ENCODE assay signal across 8 mouse cellular contexts in genomic region chr5:147957592-147958271, GRCm38 (mm10). TPM values are rescaled to one million over a fixed set of nuclear protein-coding genes. Genes with fewer than 3 reads are reported as not detected.
DNase-seq lines count a peak whose midpoint lies in the region; ATAC-seq lines count a peak whose summit lies in the region.

No protein-coding gene starts in this region.

- peak overlapping the region; percentile 58 for H3K27ac ChIP-seq in embryonic facial prominence, embryonic 10.5 days (replicated peaks)
- H3K27ac ChIP-seq in heart, embryonic 12.5 days (ENCODE audit: poor library complexity, severe bottlenecking) = no peak overlapping the region
- no peak overlapping the region for H3K27ac ChIP-seq in kidney, embryonic 14.5 days (ENCODE audit: low read depth, low read length)
- no peak overlapping the region for H3K27ac ChIP-seq in limb, embryonic 11.5 days (replicated peaks; ENCODE audit: low read depth, low read length)
- peak overlapping the region; percentile 81 for H3K27ac ChIP-seq in midbrain, embryonic 14.5 days (replicated peaks; ENCODE audit: low read depth, low read length)

- H3K9ac ChIP-seq in heart, embryonic 12.5 days = peak overlapping the region; percentile 67
- peak overlapping the region; percentile 34 for H3K9ac ChIP-seq in kidney, embryonic 14.5 days (ENCODE audit: low read depth, low read length)
- peak overlapping the region; percentile 30; the same call in 1 of the 2 replicates for H3K9ac ChIP-seq in limb, embryonic 11.5 days (ENCODE audit: low read length)
- peak overlapping the region; percentile 87 for H3K9ac ChIP-seq in midbrain, embryonic 14.5 days (replicated peaks; ENCODE audit: low read length)

- 1% methylated on average over 42 of the region's 42 CpGs for WGBS in embryonic facial prominence, embryonic 10.5 days
- WGBS in heart, embryonic 12.5 days = under 1% methylated on average over 42 of the region's 42 CpGs
- under 1% methylated on average over 42 of the region's 42 CpGs for WGBS in kidney, embryonic 14.5 days
- 1% methylated on average over 42 of the region's 42 CpGs for WGBS in limb, embryonic 11.5 days
- WGBS in midbrain, embryonic 14.5 days = under 1% methylated on average over 42 of the region's 42 CpGs

- H3K4me1 ChIP-seq in embryonic facial prominence, embryonic 10.5 days = peaks cover 22% of the 10 kb centered on the region
- peaks cover 21% of the 10 kb centered on the region for H3K4me1 ChIP-seq in heart, embryonic 12.5 days (replicated peaks)
- H3K4me1 ChIP-seq in kidney, embryonic 14.5 days (ENCODE audit: control insufficient read depth, insufficient read depth, low read length) = peaks cover 4% of the 10 kb centered on the region; the same call in 1 of the 2 replicates
- peaks cover 5% of the 10 kb centered on the region; the same call in 1 of the 2 replicates for H3K4me1 ChIP-seq in limb, embryonic 11.5 days (ENCODE audit: control insufficient read depth, insufficient read depth, low read length)
- peaks cover 10% of the 10 kb centered on the region; the same call in 1 of the 2 replicates for H3K4me1 ChIP-seq in midbrain, embryonic 14.5 days (ENCODE audit: control insufficient read depth, insufficient read depth, low read length)

- peak overlapping the region; percentile 98 for H3K4me2 ChIP-seq in heart, embryonic 12.5 days
- peak overlapping the region; percentile 95 for H3K4me2 ChIP-seq in kidney, embryonic 14.5 days (replicated peaks; ENCODE audit: low read depth, low read length)
- H3K4me2 ChIP-seq in limb, embryonic 11.5 days (ENCODE audit: low read depth, severe bottlenecking) = peak overlapping the region; percentile 93
- peak overlapping the region; percentile 92 for H3K4me2 ChIP-seq in midbrain, embryonic 14.5 days (ENCODE audit: low read length)

- no peaks in the 10 kb centered on the region for H3K9me3 ChIP-seq in embryonic facial prominence, embryonic 10.5 days
- no peaks in the 10 kb centered on the region for H3K9me3 ChIP-seq in heart, embryonic 12.5 days (replicated peaks)
- no peaks in the 10 kb centered on the region for H3K9me3 ChIP-seq in kidney, embryonic 14.5 days (ENCODE audit: control insufficient read depth, low read length)
- H3K9me3 ChIP-seq in limb, embryonic 11.5 days (ENCODE audit: control insufficient read depth, low read length) = no peaks in the 10 kb centered on the region; the same call in 1 of the 2 replicates
- no peaks in the 10 kb centered on the region for H3K9me3 ChIP-seq in midbrain, embryonic 14.5 days (ENCODE audit: control insufficient read depth, low read length)

- H3K4me3 ChIP-seq in embryonic facial prominence, embryonic 10.5 days = peak overlapping the region; percentile 70
- peak overlapping the region; percentile 64 for H3K4me3 ChIP-seq in heart, embryonic 12.5 days
- H3K4me3 ChIP-seq in kidney, embryonic 14.5 days (ENCODE audit: low read length) = peak overlapping the region; percentile 51
- peak overlapping the region; percentile 47 for H3K4me3 ChIP-seq in limb, embryonic 11.5 days (ENCODE audit: low read depth, low read length)
- peak overlapping the region; percentile 73 for H3K4me3 ChIP-seq in midbrain, embryonic 14.5 days (replicated peaks; ENCODE audit: low read depth, low read length)

- H3K27me3 ChIP-seq in embryonic facial prominence, embryonic 10.5 days (replicated peaks; ENCODE audit: low read depth, poor library complexity, severe bottlenecking) = peaks cover 50% of the 10 kb centered on the region
- H3K27me3 ChIP-seq in heart, embryonic 12.5 days (replicated peaks) = peaks cover 32% of the 10 kb centered on the region
- H3K27me3 ChIP-seq in kidney, embryonic 14.5 days (ENCODE audit: control insufficient read depth, insufficient read depth, low read length) = peaks cover 38% of the 10 kb centered on the region
- peaks cover 31% of the 10 kb centered on the region for H3K27me3 ChIP-seq in limb, embryonic 11.5 days (ENCODE audit: control insufficient read depth, insufficient read depth, low read length)
- H3K27me3 ChIP-seq in midbrain, embryonic 14.5 days (ENCODE audit: control insufficient read depth, insufficient read depth, low read length) = peaks cover 3% of the 10 kb centered on the region; the same call in 1 of the 2 replicates

- DNase-seq in ovary, postnatal 36 days (ENCODE audit: low spot score) = peak; percentile 12
- no peak for DNase-seq in ovary, adult 18-20 months (ENCODE audit: low spot score)
- peak; percentile 54 for DNase-seq in embryonic facial prominence, embryonic 10.5 days (ENCODE audit: low spot score)
- DNase-seq in limb, embryonic 11.5 days (ENCODE audit: low spot score) = peak; percentile 52
- DNase-seq in midbrain, embryonic 14.5 days = peak; percentile 90

- peak; percentile 33; the same call in 1 of the 2 replicates for ATAC-seq in heart, embryonic 12.5 days (ENCODE audit: insufficient number of reproducible peaks, low FRiP score)
- peak; percentile 67 for ATAC-seq in kidney, embryonic 14.5 days (ENCODE audit: low FRiP score, low TSS enrichment)
- peak; percentile 36; the same call in 1 of the 2 replicates for ATAC-seq in limb, embryonic 11.5 days (ENCODE audit: insufficient number of reproducible peaks, low FRiP score, low TSS enrichment, low read depth)
- 0 out of 2 replicates have a peak, but pooled peaks have one; percentile 38 for ATAC-seq in midbrain, embryonic 14.5 days (ENCODE audit: low FRiP score, low TSS enrichment)
- ATAC-seq in CD4-positive, CD25-positive, alpha-beta regulatory T cell, adult 4 months = no peak

- H3K36me3 ChIP-seq in embryonic facial prominence, embryonic 10.5 days (replicated peaks) = no peaks in the 10 kb centered on the region
- H3K36me3 ChIP-seq in heart, embryonic 12.5 days = no peaks in the 10 kb centered on the region
- no peaks in the 10 kb centered on the region for H3K36me3 ChIP-seq in kidney, embryonic 14.5 days (ENCODE audit: control insufficient read depth, insufficient read depth, low read length)
- no peaks in the 10 kb centered on the region for H3K36me3 ChIP-seq in limb, embryonic 11.5 days (ENCODE audit: control insufficient read depth, insufficient read depth, low read length)
- H3K36me3 ChIP-seq in midbrain, embryonic 14.5 days (ENCODE audit: control insufficient read depth, insufficient read depth, low read length) = no peaks in the 10 kb centered on the region

RNA-seq across cellular contexts. Expression of gene Mtus2, which starts 0.6 kb away (rescaled TPM):
- 5.5 and 5.7 TPM in 2 replicates for polyA plus RNA-seq in embryonic facial prominence, embryonic 10.5 days (2016; fragmentation: Nextera tagmentation; extraction: Ambion mirVana)
- polyA plus RNA-seq in heart, embryonic 12.5 days (2016; fragmentation: Nextera tagmentation; extraction: Ambion mirVana) = 103 and 104 TPM in 2 replicates
- polyA plus RNA-seq in kidney, embryonic 14.5 days (2014; fragmentation: Nextera tagmentation; extraction: Ambion mirVana) = 2.3 and 3.3 TPM in 2 replicates
- polyA plus RNA-seq in limb, embryonic 11.5 days (2014; fragmentation: Nextera tagmentation; extraction: Ambion mirVana) = 4.0 and 4.2 TPM in 2 replicates
- polyA plus RNA-seq in midbrain, embryonic 14.5 days (2014; fragmentation: Nextera tagmentation; extraction: Ambion mirVana) = 46.8 and 51.4 TPM in 2 replicates
- polyA plus RNA-seq in CD4-positive, CD25-positive, alpha-beta regulatory T cell, adult 4 months (2017; shearing (Covaris generic)) = 1 to 10 TPM; 5.2 TPM

Comparison
In these comparisons a context has a peak if more than half of its experiments do, and no peak if none do; other contexts are left out.
1. H3K27ac ChIP-seq: peak in embryonic facial prominence, embryonic 10.5 days (single experiment) and midbrain, embryonic 14.5 days (single experiment); none in heart, embryonic 12.5 days (single experiment), kidney, embryonic 14.5 days (single experiment) and limb, embryonic 11.5 days (single experiment).
2. H3K9ac ChIP-seq: peak in every context shown above with its lines; median percentile 87 in midbrain, embryonic 14.5 days; 67 in heart, embryonic 12.5 days; 34 in kidney, embryonic 14.5 days; 30 in limb, embryonic 11.5 days.
3. Peak in every context shown above with its lines, with median percentiles within 50 percentile points of each other: H3K4me3 ChIP-seq and H3K4me2 ChIP-seq.